Mouse (Mus musculus) CH12.LX (cell line): ENCODE data around the gene Fmnl1.

Experiments used
- CTCF ChIP-seq, 2 experiments: IDR thresholded peaks in 1 of 2; conservative IDR thresholded peaks in 1 of 2; 2 replicates each; pipeline ENCODE4 v1.5.1; 2011 to 2012; ENCODE audit warnings: low read depth in 2 of 2, low read length in 2 of 2, improper control_type of control experiment in 1 of 2, inconsistent platforms in 1 of 2, mild to moderate bottlenecking in 1 of 2, moderate library complexity in 1 of 2
- E2F4 ChIP-seq: IDR thresholded peaks from 2 replicates; pipeline ENCODE4 v1.6.1; 2011; ENCODE audit warnings: low read depth, low read length, improper control_type of control experiment; ENCODE audit not compliant: insufficient replicate concordance
- ELF1 ChIP-seq: IDR thresholded peaks from 2 replicates; pipeline ENCODE4 v1.6.1; 2014; ENCODE audit warnings: low read depth, mild to moderate bottlenecking, inconsistent platforms, low read length, improper control_type of control experiment
- EP300 ChIP-seq: IDR thresholded peaks from 2 replicates; pipeline ENCODE4 v1.6.1; 2011; ENCODE audit warnings: low read length, improper control_type of control experiment
- MAX ChIP-seq: IDR thresholded peaks from 2 replicates; pipeline ENCODE4 v1.6.1; 2011; ENCODE audit warnings: low read length, improper control_type of control experiment
- MYC ChIP-seq: IDR thresholded peaks from 2 replicates; pipeline ENCODE4 v1.6.1; 2011; ENCODE audit warnings: low read depth, mild to moderate bottlenecking, improper control_type of control experiment, low read length
- PAX5 ChIP-seq: IDR thresholded peaks from 2 replicates; pipeline ENCODE4 v1.6.1; 2012; ENCODE audit warnings: low read length, inconsistent platforms, mixed read lengths
- POLR2A ChIP-seq: IDR thresholded peaks from 2 replicates; pipeline ENCODE4 v1.6.1; 2011; ENCODE audit warnings: low read depth, mild to moderate bottlenecking, improper control_type of control experiment, low read length
- USF1 ChIP-seq: IDR thresholded peaks from 2 replicates; pipeline ENCODE4 v1.6.1; 2014; ENCODE audit warnings: low read depth, mild to moderate bottlenecking, inconsistent platforms, low read length, improper control_type of control experiment
- ZC3H11A ChIP-seq: IDR thresholded peaks from 2 replicates; pipeline ENCODE4 v1.6.1; 2012; ENCODE audit warnings: low read depth, mild to moderate bottlenecking, inconsistent platforms, low read length, improper control_type of control experiment
- ZKSCAN1 ChIP-seq: IDR thresholded peaks from 2 replicates; pipeline ENCODE4 v1.6.1; 2012; ENCODE audit warnings: low read depth, inconsistent platforms, low read length, improper control_type of control experiment, borderline replicate concordance
- ZMIZ1 ChIP-seq: IDR thresholded peaks from 2 replicates; pipeline ENCODE4 v1.6.1; 2012; ENCODE audit warnings: low read depth, mild to moderate bottlenecking, inconsistent platforms, low read length, improper control_type of control experiment

DNA sequence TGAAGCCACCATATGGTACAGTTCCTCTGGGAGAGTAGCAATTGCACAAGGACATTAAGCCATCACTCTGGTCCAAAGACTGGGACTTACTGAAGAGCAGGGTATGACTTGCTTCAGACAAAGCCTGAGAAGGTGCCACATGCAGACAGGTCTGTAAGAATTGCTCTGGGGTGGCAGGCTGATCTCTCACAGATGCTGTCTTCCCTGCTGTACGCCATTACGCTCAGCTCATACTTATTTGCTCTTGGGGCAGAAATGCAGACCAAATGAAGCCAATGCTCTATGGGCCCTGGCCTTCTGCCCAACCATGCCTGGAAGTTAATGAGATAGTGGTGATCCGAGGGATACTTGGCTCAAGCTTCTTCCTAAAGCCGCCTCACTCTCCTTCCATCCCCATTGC, 73.9 kb downstream of the Fmnl1 start:
- TF ChIP-seq POLR2A, result no peak
- no peak for TF ChIP-seq MAX
- TF ChIP-seq PAX5, result no peak
- TF ChIP-seq ZMIZ1, result no peak
- no peak for TF ChIP-seq ZC3H11A
- TF ChIP-seq ELF1, result no peak
- no peak for TF ChIP-seq EP300
- no peak for TF ChIP-seq ZKSCAN1
- TF ChIP-seq CTCF (conservative IDR thresholded peaks at IDR 0.05 in 1 of 2, IDR thresholded peaks at IDR 0.05 in 1 of 2; ENCODE audit: low read depth in 2 of 2, low read length in 2 of 2), result no peak
- no peak for TF ChIP-seq E2F4
- no peak for TF ChIP-seq USF1
- TF ChIP-seq MYC, result no peak
